Mouse (Mus musculus) small intestine, adult 10 weeks (tissue): Measurements from ENCODE around the gene Btbd35f4. TPM values are rescaled to one million over a fixed set of nuclear protein-coding genes. Genes with fewer than 3 reads are reported as not detected.

Experiments
- polyA plus RNA-seq: library from polyadenylated mRNA; stranded (reverse); fragments of 350-450 nt; fragmentation: Illumina TruSeq; extraction: RNeasy Lipid Tissue Mini Kit (QIAGEN cat#74804); gene quantifications from one replicate; pipeline ENCODE4 v1.2.3, GENCODE M21; 2014; ENCODE audit warnings: low replicate concordance

The Btbd35f4 gene
- polyA plus RNA-seq = not detected

DNA sequence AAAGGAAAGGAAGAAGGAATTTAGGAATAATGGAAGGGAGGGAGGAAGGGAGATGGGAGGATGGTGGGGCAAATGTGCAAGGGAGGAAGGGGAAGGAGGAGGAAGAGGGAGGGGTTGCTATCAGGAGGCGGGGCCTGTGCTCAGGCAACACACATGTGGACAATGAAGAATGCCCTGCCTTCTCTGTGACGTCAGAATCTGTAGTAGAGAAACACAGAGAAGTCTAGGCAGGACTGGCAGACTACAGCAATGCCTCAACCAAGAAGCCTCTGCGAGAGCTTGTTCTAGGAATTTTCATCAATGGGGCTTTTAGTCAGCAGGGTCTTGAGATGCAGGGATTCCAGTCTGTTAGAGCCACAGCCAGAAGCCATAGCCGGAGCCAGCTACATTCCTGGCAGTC, at the start of gene Btbd35f4:
Gene Btbd35f4 (plus strand): TSS at position 301 of the 400 bp plus-strand sequence.

Other genes with a start within 250 kb of the Btbd35f4 start
- not detected for gene Btbd35f27, start 151.6 kb downstream of the Btbd35f4 start, polyA plus RNA-seq